Mouse (Mus musculus) liver, adult 2 months (tissue): ENCODE results near the gene Gpr171.

Source experiments
- CTCF ChIP-seq: fragments of 200-500 bp; IDR thresholded peaks from 2 replicates; pipeline ENCODE4 v1.5.1; 2011; ENCODE audit warnings: low read depth, low read length, control low read depth
- POLR2A ChIP-seq: fragments of 200-500 bp; IDR thresholded peaks from 2 replicates; pipeline ENCODE4 v1.6.1; 2011; ENCODE audit warnings: low read length, control low read depth; ENCODE audit not compliant: insufficient read depth; ENCODE audit errors: extremely low read depth

DNA sequence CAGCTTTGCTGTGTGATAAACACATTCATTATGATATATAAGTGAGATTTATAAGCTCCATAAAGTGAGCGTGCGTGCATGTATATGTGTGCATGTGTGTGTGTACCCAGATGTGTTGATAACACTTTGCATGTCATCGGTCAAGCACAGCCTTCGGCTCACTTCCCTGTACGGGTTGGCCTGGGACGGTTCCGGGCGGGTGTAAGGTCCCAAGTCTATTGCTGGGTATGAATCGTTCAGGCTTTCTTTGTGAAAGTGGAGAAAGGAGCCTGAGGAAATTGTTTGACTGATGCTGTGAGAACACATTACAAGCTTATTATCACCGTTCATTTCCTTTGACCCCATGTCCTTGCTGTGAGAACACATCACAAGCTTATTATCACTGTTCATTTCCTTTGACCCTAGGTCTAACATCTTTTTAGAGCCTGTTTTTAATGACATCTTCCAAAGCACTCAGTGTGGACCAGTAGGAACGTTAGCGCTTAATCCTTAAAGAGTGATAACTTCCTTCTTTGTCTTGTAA lies 37.4 kb upstream of the Gpr171 start:
- TF ChIP-seq POLR2A: no peak
- no peak for TF ChIP-seq CTCF
